Mouse (Mus musculus) heart, postnatal 0 days (tissue): ENCODE results near the gene Celf2. TPM values are rescaled to one million over a fixed set of nuclear protein-coding genes. Genes with fewer than 3 reads are reported as not detected.

Source experiments
- ATAC-seq: fragments of 200-750 bp; cut with Nextera tagmentation; 2 replicates; pipeline ENCODE4 v1.8.0; 2017; ENCODE audit warnings: low read depth, moderate number of reproducible peaks, moderate library complexity; ENCODE audit not compliant: insufficient read depth
- DNase-seq: peaks from one replicate; pipeline ENCODE4 v3.0.0-alpha.2; 2016; ENCODE audit warnings: low spot score
- H3K27ac ChIP-seq: fragments of 300-500 bp; sonication (generic); 2 replicates; pipeline ENCODE4 v1.5.1; 2014; ENCODE audit warnings: low read depth, mild to moderate bottlenecking
- H3K27me3 ChIP-seq: fragments of 300-500 bp; sonication (generic); 2 replicates; pipeline ENCODE4 v1.6.1; 2014; ENCODE audit warnings: low read length, mixed read lengths; ENCODE audit not compliant: control insufficient read depth, insufficient read depth
- H3K36me3 ChIP-seq: fragments of 300-500 bp; sonication (generic); replicated peaks from 2 replicates; pipeline ENCODE4 v1.6.1; 2014; ENCODE audit warnings: low read length, mixed read lengths; ENCODE audit not compliant: control insufficient read depth, insufficient read depth
- H3K4me1 ChIP-seq: fragments of 300-500 bp; sonication (generic); 2 replicates; pipeline ENCODE4 v1.6.1; 2014; ENCODE audit warnings: antibody characterized with exemption; ENCODE audit not compliant: control insufficient read depth, insufficient read depth
- H3K4me2 ChIP-seq: fragments of 300-500 bp; sonication (generic); 2 replicates; pipeline ENCODE4 v1.6.1; 2014; ENCODE audit warnings: low read depth, mild to moderate bottlenecking, low read length, moderate library complexity
- H3K4me3 ChIP-seq: fragments of 300-500 bp; sonication (generic); 2 replicates; pipeline ENCODE4 v1.5.1; 2014; ENCODE audit warnings: low read depth, low read length
- H3K9ac ChIP-seq: fragments of 300-500 bp; sonication (generic); replicated peaks from 2 replicates; pipeline ENCODE4 v1.6.1; 2014; ENCODE audit warnings: low read depth, low read length, mixed read lengths
- H3K9me3 ChIP-seq: fragments of 300-500 bp; sonication (generic); replicated peaks from 2 replicates; pipeline ENCODE4 v1.6.1; 2016; ENCODE audit warnings: low read length; ENCODE audit not compliant: control insufficient read depth
- CTCF ChIP-seq: IDR thresholded peaks from 2 replicates; pipeline ENCODE4 v1.5.1; 2016; ENCODE audit warnings: antibody characterized with exemption, control low read depth, low read depth
- EP300 ChIP-seq: IDR thresholded peaks from 2 replicates; pipeline ENCODE4 v1.6.1; 2016; ENCODE audit warnings: antibody characterized with exemption, low read depth
- WGBS: fragments of 180-500 bp; shearing (Covaris S2); extraction: QIAGEN DNeasy Blood & Tissue Kit; methylation state at CpG from one replicate; pipeline ENCODE4 v1.1.7; 2014; 5-methylcytosine and 5-hydroxymethylcytosine counted together
- polyA plus RNA-seq: library from polyadenylated mRNA; unstranded; fragments of >200 nt; fragmentation: Nextera tagmentation; extraction: Ambion mirVana; gene quantifications from 2 replicates; pipeline ENCODE4 v1.2.1, GENCODE M21; 2015
- total RNA-seq: library from RNA; depleted of rRNA; stranded (reverse); fragments of >200 nt; gene quantifications from 2 replicates; pipeline ENCODE4 v1.2.3, GENCODE M21; 2014; ENCODE audit warnings: low replicate concordance

Gene Celf2
- total and polyA plus RNA-seq, 2 experiments from 2014 or later = 47.6 to 64.9 TPM

GRCm38 (mm10) chr2:6540825-6541224 lies 968.5 kb downstream of the Celf2 start:
- Histone ChIP-seq H3K9me3 (no peaks in the 10 kb centered on the region), H3K36me3 (0 out of 2 replicates have a peak, but pooled peaks cover 3% of the 10 kb centered on the region), H3K9ac (no peak overlapping the region), H3K4me3 (no peak overlapping the region), H3K27me3 (no peaks in the 10 kb centered on the region), H3K27ac (0 out of 2 replicates have a peak overlapping the region, but pooled peaks have one; percentile 31), H3K4me1 (peaks cover 16% of the 10 kb centered on the region), H3K4me2 (no peak overlapping the region)
- DNase-seq = no peak
- no peak for TF ChIP-seq CTCF
- no peak for TF ChIP-seq EP300
- WGBS = 71% methylated on average over 6 of the region's 6 CpGs
- ATAC-seq = no peak

GRCm38 (mm10) chr2:6540092-6540491 lies 969.3 kb downstream of the Celf2 start:
- TF ChIP-seq EP300 = no peak
- no peak for TF ChIP-seq CTCF
- Histone ChIP-seq H3K9me3 (no peaks in the 10 kb centered on the region), H3K4me3 (no peak overlapping the region), H3K27me3 (no peaks in the 10 kb centered on the region), H3K4me1 (peaks cover 16% of the 10 kb centered on the region), H3K27ac (peak overlapping the region; percentile 31; the same call in 1 of the 2 replicates), H3K4me2 (no peak overlapping the region), H3K36me3 (0 out of 2 replicates have a peak, but pooled peaks cover 3% of the 10 kb centered on the region), H3K9ac (no peak overlapping the region)
- ATAC-seq = peak; percentile 85
- 39% methylated on average over 11 of the region's 11 CpGs for WGBS
- peak; percentile 40 for DNase-seq

- peaks cover 16% of the 10 kb centered on the region for H3K4me1 ChIP-seq
- H3K4me3 ChIP-seq = no peak overlapping the region
- ATAC-seq = no peak; the same call in 1 of the 2 replicates
- no peak overlapping the region for H3K27ac ChIP-seq
- no peak overlapping the region for H3K4me2 ChIP-seq
- TF ChIP-seq EP300 (no peak), CTCF (no peak)
- no peak overlapping the region for H3K9ac ChIP-seq
- no peaks in the 10 kb centered on the region for H3K9me3 ChIP-seq
- no peaks in the 10 kb centered on the region for H3K27me3 ChIP-seq
- WGBS = 58% methylated on average over 2 of the region's 2 CpGs
- H3K36me3 ChIP-seq = 0 out of 2 replicates have a peak, but pooled peaks cover 3% of the 10 kb centered on the region
- no peak for DNase-seq
Measured at GRCm38 (mm10) chr2:6538500-6538899, 970.9 kb downstream of the Celf2 start.

- H3K9me3 ChIP-seq = no peaks in the 10 kb centered on the region
- no peak overlapping the region for H3K9ac ChIP-seq
- H3K4me1 ChIP-seq = peaks cover 16% of the 10 kb centered on the region
- H3K27ac ChIP-seq = 0 out of 2 replicates have a peak overlapping the region, but pooled peaks have one; percentile 7
- ATAC-seq (no peak), DNase-seq (no peak)
- no peak for TF ChIP-seq EP300
- no peak for TF ChIP-seq CTCF
- no peak overlapping the region for H3K4me3 ChIP-seq
- H3K36me3 ChIP-seq = 0 out of 2 replicates have a peak, but pooled peaks cover 3% of the 10 kb centered on the region
- no peak overlapping the region for H3K4me2 ChIP-seq
- H3K27me3 ChIP-seq = no peaks in the 10 kb centered on the region
Measured at GRCm38 (mm10) chr2:6538031-6538430, 971.3 kb downstream of the Celf2 start.

GRCm38 (mm10) chr2:6537326-6537725 lies 972.0 kb downstream of the Celf2 start:
- WGBS = 64% methylated on average over 3 of the region's 3 CpGs
- no peaks in the 10 kb centered on the region for H3K9me3 ChIP-seq
- H3K36me3 ChIP-seq = 0 out of 2 replicates have a peak, but pooled peaks cover 3% of the 10 kb centered on the region
- no peaks in the 10 kb centered on the region for H3K27me3 ChIP-seq
- H3K4me1 ChIP-seq = peaks cover 16% of the 10 kb centered on the region
- TF ChIP-seq EP300 = no peak
- no peak for TF ChIP-seq CTCF
- DNase-seq (no peak), ATAC-seq (no peak)
- no peak overlapping the region for H3K27ac ChIP-seq
- H3K4me2 ChIP-seq = no peak overlapping the region
- H3K4me3 ChIP-seq = no peak overlapping the region
- no peak overlapping the region for H3K9ac ChIP-seq

- H3K27me3 ChIP-seq = no peaks in the 10 kb centered on the region
- 64% methylated on average over 2 of the region's 2 CpGs for WGBS
- no peak for ATAC-seq
Measured at GRCm38 (mm10) chr2:6536372-6536771, 973.0 kb downstream of the Celf2 start.

More at GRCm38 (mm10) chr2:6536372-6536771, 973.0 kb downstream of the Celf2 start:
- H3K4me2 ChIP-seq = no peak overlapping the region
- H3K36me3 ChIP-seq = no peaks in the 10 kb centered on the region
- TF ChIP-seq CTCF (no peak), EP300 (no peak)
- H3K9ac ChIP-seq = no peak overlapping the region
- no peak overlapping the region for H3K4me3 ChIP-seq
- no peak overlapping the region for H3K27ac ChIP-seq
- H3K9me3 ChIP-seq = no peaks in the 10 kb centered on the region
- H3K4me1 ChIP-seq = peaks cover 16% of the 10 kb centered on the region
- no peak for DNase-seq
